Mouse (Mus musculus) MN1 (cell line): Measurements from ENCODE around the gene Fem1a.

Experiments
- DNase-seq: peaks from one replicate; pipeline ENCODE4 v3.0.0-alpha.2; 2016; ENCODE audit warnings: low spot score

Gene Fem1a

GRCm38 (mm10) chr17:56303847-56304586 is 47.4 kb downstream of the Fem1a start:
- DNase-seq: peak; percentile 99

DNA sequence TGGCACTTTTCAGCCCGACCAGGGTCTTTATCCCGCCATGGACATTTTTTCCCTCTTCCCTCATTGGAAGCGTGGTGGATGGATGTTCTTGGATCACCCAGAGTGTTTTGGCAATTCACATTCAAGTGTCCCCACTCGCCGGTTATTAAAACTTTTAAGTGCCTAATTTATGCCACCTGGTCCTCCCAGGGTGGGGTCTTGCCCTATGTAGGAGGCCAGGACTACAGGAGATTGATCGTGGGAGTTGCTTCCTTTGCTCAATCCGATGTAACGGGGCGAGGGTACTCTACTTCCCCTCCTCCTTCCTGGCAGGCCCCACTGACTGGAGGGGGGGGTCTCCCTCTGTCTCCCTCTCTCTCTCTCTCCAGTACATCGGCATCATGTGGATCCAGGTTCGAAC is 48.1 kb downstream of the Fem1a start:
- DNase-seq: no peak

DNA sequence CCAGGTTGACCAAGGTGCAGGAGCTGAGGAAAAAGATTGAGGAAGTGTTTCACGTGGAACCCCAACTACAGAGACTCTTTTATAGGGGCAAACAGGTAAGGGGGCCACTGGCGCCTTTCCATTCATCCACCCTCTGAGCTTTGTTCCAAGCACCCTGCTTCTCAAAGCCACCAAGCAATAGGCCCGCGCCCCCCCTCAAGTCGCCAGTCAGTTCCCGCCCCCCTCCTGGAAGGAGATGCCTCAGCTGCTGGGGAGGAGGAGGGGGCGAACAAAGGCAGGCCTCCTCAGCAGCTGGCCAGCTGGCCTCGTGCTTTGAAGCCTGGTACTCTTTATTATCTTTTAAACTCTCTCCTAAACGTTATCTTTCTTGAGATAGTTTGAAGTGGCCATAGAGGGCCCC is 48.5 kb downstream of the Fem1a start:
- no peak for DNase-seq

GRCm38 (mm10) chr17:56305826-56306225 is 49.2 kb downstream of the Fem1a start:
- DNase-seq: peak; percentile 40

DNA sequence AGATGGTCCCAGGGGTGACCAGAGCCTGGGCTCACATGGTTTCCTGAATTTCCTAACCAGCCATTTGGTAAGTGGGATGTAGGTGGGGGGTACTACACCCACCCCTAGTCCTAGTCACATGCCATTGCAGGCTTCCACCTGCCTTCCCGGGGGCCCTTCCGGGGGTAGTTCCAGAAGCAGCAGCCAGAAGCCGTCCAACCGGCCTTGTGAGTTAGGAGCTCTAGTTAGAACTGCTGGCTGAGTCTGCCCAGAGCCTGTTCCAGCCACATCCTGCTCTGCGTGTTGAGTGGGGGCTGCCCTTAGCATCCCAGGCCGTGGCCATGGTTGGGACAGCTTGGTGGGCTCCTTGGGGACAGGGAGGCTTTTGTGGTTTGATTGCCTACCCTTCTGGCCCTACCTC is 51.5 kb downstream of the Fem1a start:
- no peak for DNase-seq

GRCm38 (mm10) chr17:56309191-56309945 is 52.8 kb downstream of the Fem1a start:
- no peak for DNase-seq
